Mouse (Mus musculus): ENCODE measurements around the gene Spib.

Spib gene

DNA sequence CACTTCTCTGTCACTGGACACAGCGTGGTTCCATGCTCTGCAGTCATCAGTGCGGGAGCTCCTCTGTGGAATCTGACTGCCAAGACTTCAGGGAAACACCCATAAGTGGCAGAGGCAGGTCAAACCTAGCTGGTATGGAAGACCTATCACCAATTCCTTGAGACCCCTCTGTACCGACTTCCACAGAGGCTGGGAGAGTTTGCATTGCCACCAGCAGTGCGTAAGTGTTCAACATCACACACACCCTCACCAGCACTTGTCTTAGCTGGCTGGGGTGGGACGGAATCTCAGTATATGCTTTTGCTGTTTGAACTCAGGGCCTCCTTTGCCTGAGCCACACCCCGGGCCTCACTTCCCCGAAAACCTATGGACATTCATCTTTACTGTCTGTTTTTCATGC lies 43.9 kb downstream of the Spib start:
- DNase-seq (ENCODE audit: low read depth, low spot score), result no peak

DNA sequence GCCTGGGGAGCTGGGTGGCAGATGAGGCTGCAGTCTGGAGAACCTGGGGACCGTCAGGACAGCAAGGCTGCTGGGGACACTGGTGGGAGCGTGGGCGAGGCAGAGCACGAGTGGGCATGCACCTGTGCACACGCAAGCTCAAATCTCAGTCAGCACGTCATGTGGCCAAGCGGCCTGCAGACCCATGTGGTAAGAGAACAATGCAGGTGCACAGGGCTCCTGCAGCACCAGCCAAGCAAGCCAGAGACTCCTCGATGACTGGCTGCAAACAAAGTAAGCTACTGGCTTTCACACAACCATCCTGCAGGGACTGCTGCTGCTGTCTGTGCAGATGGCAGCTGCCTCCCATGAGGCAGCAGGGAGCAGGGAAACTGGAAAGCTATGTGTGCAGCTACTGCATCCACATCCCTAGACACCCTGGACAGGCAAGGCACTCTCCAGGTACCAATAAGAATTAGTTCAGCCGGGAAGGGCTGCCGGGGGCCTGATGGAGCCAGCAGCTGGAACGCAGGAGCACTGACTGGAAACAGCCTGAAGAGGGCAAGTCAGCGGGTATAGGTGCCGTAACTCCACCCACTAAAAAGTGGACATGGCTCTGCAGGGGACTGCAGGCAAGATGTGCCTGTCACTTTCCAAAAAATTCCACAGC lies 44.8 kb downstream of the Spib start:
- DNase-seq (ENCODE audit: low read depth, low spot score), result no peak

DNA sequence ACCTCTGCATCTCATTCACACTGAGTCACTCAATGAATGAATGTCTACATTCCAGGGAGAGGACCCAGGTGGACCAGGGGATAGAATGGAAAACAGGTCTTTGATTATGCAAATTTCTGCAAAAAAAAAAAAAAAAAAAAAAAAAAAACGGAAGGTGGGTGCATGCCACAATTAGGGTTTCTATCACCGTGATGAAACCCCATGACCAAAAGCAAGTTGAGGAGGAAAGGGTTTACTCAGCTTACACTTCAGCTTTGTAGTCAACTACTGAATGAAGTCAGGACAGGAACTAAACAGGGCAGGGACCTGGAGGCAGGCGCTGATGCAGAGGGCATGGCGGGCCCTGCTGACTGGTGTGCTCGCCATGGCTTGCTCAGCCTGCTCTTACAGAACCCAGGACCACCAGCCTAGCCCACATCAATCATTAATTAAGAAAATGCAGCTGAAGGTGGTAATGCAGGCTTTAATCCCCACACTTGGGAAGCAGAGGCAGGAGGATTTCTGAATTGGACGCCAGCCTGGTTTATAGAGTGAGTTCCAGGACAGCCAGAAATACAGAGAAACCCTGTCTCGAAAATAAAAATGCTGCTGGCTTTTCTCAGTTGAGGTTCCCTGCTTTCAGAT lies 46.2 kb downstream of the Spib start:
- DNase-seq (ENCODE audit: low read depth, low spot score), result no peak

DNA sequence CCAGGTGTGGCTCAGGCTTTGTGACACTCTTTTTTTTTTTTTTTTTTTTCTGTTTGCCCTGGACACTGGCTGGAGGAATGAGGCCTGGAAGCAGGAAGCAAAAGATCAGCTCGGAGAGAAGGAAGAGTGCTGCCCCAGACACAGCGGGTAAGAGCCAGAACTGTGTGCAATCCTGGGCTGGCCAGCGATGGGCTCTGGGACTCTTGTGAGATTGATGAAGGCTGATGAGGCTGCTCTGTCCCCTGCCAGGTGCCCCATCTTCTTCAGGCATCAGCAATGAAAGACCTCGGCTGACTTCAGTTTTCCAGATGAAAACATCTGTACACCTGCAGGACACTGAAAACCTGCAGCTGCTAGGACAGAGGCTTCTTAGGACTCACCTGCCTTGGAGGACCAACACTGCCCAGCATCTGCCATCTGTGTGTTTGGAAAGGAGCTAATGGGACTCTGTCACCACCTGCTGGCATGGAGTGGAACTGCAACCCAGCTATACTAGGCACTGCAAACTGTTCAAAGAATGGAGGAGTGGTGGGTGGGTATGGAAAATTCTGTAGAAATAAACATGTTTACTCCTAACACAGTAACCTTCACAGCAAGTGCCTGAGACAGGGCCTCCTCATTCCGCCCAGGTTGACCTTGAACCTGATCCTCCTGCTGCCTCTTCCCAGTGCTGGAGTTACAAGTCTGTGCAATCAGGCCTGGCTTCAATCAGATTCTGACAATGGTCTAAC lies 46.9 kb downstream of the Spib start:
- peak; percentile 88 for DNase-seq (ENCODE audit: low read depth, low spot score)

GRCm38 (mm10) chr7:44484109-44484508 lies 47.8 kb downstream of the Spib start:
- no peak for DNase-seq (ENCODE audit: low read depth, low spot score)

- no peak for DNase-seq (ENCODE audit: low read depth, low spot score)
Measured at GRCm38 (mm10) chr7:44482836-44483435, 48.9 kb downstream of the Spib start.

All from R1 (cell line).